Comparison of ENCODE assay signal across 20 mouse cellular contexts in the genomic region with DNA sequence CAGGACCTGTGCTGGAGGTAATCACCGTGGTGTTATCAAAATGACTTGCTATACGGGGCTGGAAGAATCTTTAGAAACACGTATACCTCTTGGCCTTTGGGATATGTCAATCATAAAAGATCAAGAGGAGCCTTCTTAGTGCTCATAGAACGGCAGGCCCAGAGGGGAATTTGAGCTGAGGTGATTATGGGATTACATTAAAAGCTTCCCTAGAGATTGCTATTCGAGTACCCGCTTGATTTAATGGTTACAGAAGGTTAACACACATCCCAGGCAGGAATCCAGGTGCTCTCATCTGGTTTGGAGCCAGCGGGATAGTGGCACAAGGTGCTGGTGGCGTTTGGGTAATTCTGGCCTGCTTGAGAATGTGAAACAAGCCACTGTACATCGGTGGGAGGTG.
A peak's percentile ranks its signal among the peaks of the same experiment; 100 is the strongest.
DNase-seq lines count a peak whose midpoint lies in the region; ATAC-seq lines count a peak whose summit lies in the region.
"Had no signal": no experiment of that assay in that cellular context is flagged by ENCODE, and none has a peak within 500 bp of the region (broad histone marks: within the 10 kb centered on the region; RNA-seq: fewer than 3 reads in every experiment).

No protein-coding gene starts in this region.

- H3K36me3 ChIP-seq in embryonic facial prominence, embryonic 11.5 days (replicated peaks; ENCODE audit: control insufficient read depth, insufficient read depth, low read depth, low read length), result no peaks in the 10 kb centered on the region
- no peaks in the 10 kb centered on the region for H3K36me3 ChIP-seq in embryonic facial prominence, embryonic 10.5 days (replicated peaks)
- no peaks in the 10 kb centered on the region for H3K36me3 ChIP-seq in kidney, embryonic 16.5 days (ENCODE audit: insufficient read depth, low read length)
- H3K36me3 ChIP-seq in midbrain, embryonic 15.5 days (replicated peaks), result no peaks in the 10 kb centered on the region
- H3K36me3 ChIP-seq in midbrain, embryonic 11.5 days (ENCODE audit: control insufficient read depth, insufficient read depth, low read length), result no peaks in the 10 kb centered on the region
- H3K36me3 ChIP-seq: embryonic facial prominence, embryonic 12.5 days; heart, embryonic 12.5 days; hindbrain, embryonic 10.5 days had no signal

- no peak overlapping the region for H3K4me2 ChIP-seq in embryonic facial prominence, embryonic 11.5 days (ENCODE audit: low read depth, low read length)
- no peak overlapping the region for H3K4me2 ChIP-seq in kidney, embryonic 16.5 days (replicated peaks; ENCODE audit: low read depth, low read length)
- no peak overlapping the region for H3K4me2 ChIP-seq in midbrain, embryonic 15.5 days
- no peak overlapping the region for H3K4me2 ChIP-seq in midbrain, embryonic 11.5 days
- H3K4me2 ChIP-seq: embryonic facial prominence, embryonic 12.5 days; forebrain, embryonic 13.5 days; heart, embryonic 12.5 days; hindbrain, embryonic 14.5 days had no signal

- H3K9me3 ChIP-seq in embryonic facial prominence, embryonic 11.5 days (replicated peaks; ENCODE audit: control insufficient read depth, low read length), result no peaks in the 10 kb centered on the region
- H3K9me3 ChIP-seq in embryonic facial prominence, embryonic 10.5 days, result no peaks in the 10 kb centered on the region
- H3K9me3 ChIP-seq in kidney, embryonic 16.5 days (ENCODE audit: low read length), result no peaks in the 10 kb centered on the region
- H3K9me3 ChIP-seq in midbrain, embryonic 15.5 days, result no peaks in the 10 kb centered on the region
- no peaks in the 10 kb centered on the region for H3K9me3 ChIP-seq in midbrain, embryonic 11.5 days (ENCODE audit: control insufficient read depth, low read length)
- H3K9me3 ChIP-seq: embryonic facial prominence, embryonic 12.5 days; forebrain, embryonic 13.5 days; heart, embryonic 12.5 days; hindbrain, embryonic 10.5 days had no signal

- H3K4me1 ChIP-seq in embryonic facial prominence, embryonic 11.5 days (ENCODE audit: control insufficient read depth, insufficient read depth, low read length), result no peaks in the 10 kb centered on the region
- H3K4me1 ChIP-seq in embryonic facial prominence, embryonic 10.5 days, result peaks cover 20% of the 10 kb centered on the region
- H3K4me1 ChIP-seq in kidney, embryonic 16.5 days (ENCODE audit: insufficient read depth, low read length), result no peaks in the 10 kb centered on the region
- H3K4me1 ChIP-seq in midbrain, embryonic 15.5 days, result peaks cover 16% of the 10 kb centered on the region
- no peaks in the 10 kb centered on the region for H3K4me1 ChIP-seq in midbrain, embryonic 11.5 days (ENCODE audit: control insufficient read depth, insufficient read depth, low read length)
- H3K4me1 ChIP-seq: heart, embryonic 12.5 days had no signal

- peak; percentile 64 for DNase-seq in embryonic facial prominence, embryonic 11.5 days (ENCODE audit: low spot score)
- no peak for DNase-seq in embryonic facial prominence, embryonic 10.5 days (ENCODE audit: low spot score)
- peak; percentile 4 to 28 for DNase-seq in kidney, adult 8-10 months
- DNase-seq in midbrain, embryonic 11.5 days (ENCODE audit: low spot score, missing footprints), result no peak
- peak; percentile 46 for DNase-seq in retina, postnatal 1 day
- no peak for DNase-seq in right cerebral cortex, postnatal 36 days (ENCODE audit: low spot score in 2 of 2)
- DNase-seq: adrenal gland, postnatal 10 days; cerebellum, adult 11-12 months; cerebellum, adult 9-10 months; cerebellum, postnatal 25 days; forebrain, postnatal 0 days; gastrocnemius, adult 2 months; gastrocnemius, postnatal 25 days had no signal

- no peak overlapping the region for H3K27ac ChIP-seq in embryonic facial prominence, embryonic 11.5 days (replicated peaks; ENCODE audit: low read depth, low read length)
- no peak overlapping the region for H3K27ac ChIP-seq in embryonic facial prominence, embryonic 10.5 days (replicated peaks)
- no peak overlapping the region for H3K27ac ChIP-seq in kidney, embryonic 16.5 days (ENCODE audit: low read length)
- H3K27ac ChIP-seq in midbrain, embryonic 15.5 days, result peak overlapping the region; percentile 36; the same call in 1 of the 2 replicates
- H3K27ac ChIP-seq in midbrain, embryonic 11.5 days (ENCODE audit: low read depth, low read length), result no peak overlapping the region
- H3K27ac ChIP-seq: embryonic facial prominence, embryonic 12.5 days; forebrain, embryonic 13.5 days; gastrocnemius, adult 2 months; hindbrain, embryonic 10.5 days; hindbrain, embryonic 14.5 days had no signal

- no peak overlapping the region for H3K9ac ChIP-seq in embryonic facial prominence, embryonic 11.5 days (replicated peaks; ENCODE audit: low read length)
- H3K9ac ChIP-seq in kidney, embryonic 16.5 days (replicated peaks; ENCODE audit: low read length), result no peak overlapping the region
- H3K9ac ChIP-seq in midbrain, embryonic 15.5 days, result no peak overlapping the region
- H3K9ac ChIP-seq in midbrain, embryonic 11.5 days (ENCODE audit: low read length), result no peak overlapping the region
- H3K9ac ChIP-seq: embryonic facial prominence, embryonic 12.5 days; forebrain, embryonic 13.5 days; forebrain, postnatal 0 days; heart, embryonic 12.5 days; hindbrain, embryonic 14.5 days had no signal

- H3K27me3 ChIP-seq in embryonic facial prominence, embryonic 11.5 days (ENCODE audit: control insufficient read depth, insufficient read depth, low read length), result no peaks in the 10 kb centered on the region
- peaks cover 24% of the 10 kb centered on the region for H3K27me3 ChIP-seq in embryonic facial prominence, embryonic 10.5 days (replicated peaks; ENCODE audit: low read depth, poor library complexity, severe bottlenecking)
- H3K27me3 ChIP-seq in kidney, embryonic 16.5 days (ENCODE audit: insufficient read depth, low read length), result no peaks in the 10 kb centered on the region
- no peaks in the 10 kb centered on the region for H3K27me3 ChIP-seq in midbrain, embryonic 15.5 days (replicated peaks)
- no peaks in the 10 kb centered on the region for H3K27me3 ChIP-seq in midbrain, embryonic 11.5 days (ENCODE audit: control insufficient read depth, insufficient read depth, low read length)

- no peak for ATAC-seq in embryonic facial prominence, embryonic 11.5 days (replicated peaks; ENCODE audit: insufficient number of reproducible peaks, low FRiP score, low TSS enrichment, low read depth)
- no peak for ATAC-seq in kidney, embryonic 16.5 days (ENCODE audit: low FRiP score, low TSS enrichment)
- ATAC-seq in midbrain, embryonic 15.5 days (replicated peaks), result no peak
- no peak for ATAC-seq in midbrain, embryonic 11.5 days (ENCODE audit: low FRiP score)
- ATAC-seq: forebrain, embryonic 13.5 days; forebrain, postnatal 0 days had no signal

- 43% methylated on average over 9 of the region's 9 CpGs for WGBS in embryonic facial prominence, embryonic 11.5 days
- WGBS in embryonic facial prominence, embryonic 10.5 days, result 55% methylated on average over 9 of the region's 9 CpGs
- 64% methylated on average over 9 of the region's 9 CpGs for WGBS in kidney, embryonic 16.5 days
- 49% methylated on average over 9 of the region's 9 CpGs for WGBS in midbrain, embryonic 15.5 days
- WGBS in midbrain, embryonic 11.5 days, result 73% methylated on average over 9 of the region's 9 CpGs

- no peak overlapping the region for H3K4me3 ChIP-seq in embryonic facial prominence, embryonic 11.5 days (ENCODE audit: low read depth, low read length)
- no peak overlapping the region for H3K4me3 ChIP-seq in embryonic facial prominence, embryonic 10.5 days
- H3K4me3 ChIP-seq in kidney, embryonic 16.5 days (ENCODE audit: low read length), result no peak overlapping the region
- H3K4me3 ChIP-seq in midbrain, embryonic 15.5 days, result no peak overlapping the region
- H3K4me3 ChIP-seq in midbrain, embryonic 11.5 days (ENCODE audit: low read depth, low read length), result no peak overlapping the region
- H3K4me3 ChIP-seq: embryonic facial prominence, embryonic 12.5 days; forebrain, embryonic 13.5 days; gastrocnemius, adult 2 months; heart, embryonic 12.5 days; hindbrain, embryonic 10.5 days had no signal

Comparison
In these comparisons a context has a peak if more than half of its experiments do, and no peak if none do; other contexts are left out.
1. DNase-seq: peak in embryonic facial prominence, embryonic 11.5 days (single experiment), kidney, adult 8-10 months (2 of 2) and retina, postnatal 1 day (single experiment); none in embryonic facial prominence, embryonic 10.5 days (single experiment), midbrain, embryonic 11.5 days (single experiment) and right cerebral cortex, postnatal 36 days (0 of 2).